Mouse (Mus musculus) spleen, adult 2 months (tissue): ENCODE measurements around the gene Fkbp7.

Experiments
- CTCF ChIP-seq: fragments of 200-500 bp; IDR thresholded peaks from 2 replicates; pipeline ENCODE4 v1.5.1; 2011; ENCODE audit warnings: mild to moderate bottlenecking, inconsistent platforms; ENCODE audit not compliant: insufficient read depth, insufficient read length, insufficient replicate concordance; ENCODE audit errors: extremely low read depth
- POLR2A ChIP-seq: fragments of 200-500 bp; IDR thresholded peaks from 2 replicates; pipeline ENCODE4 v1.6.1; 2011; ENCODE audit warnings: low read depth, low read length, inconsistent platforms

DNA sequence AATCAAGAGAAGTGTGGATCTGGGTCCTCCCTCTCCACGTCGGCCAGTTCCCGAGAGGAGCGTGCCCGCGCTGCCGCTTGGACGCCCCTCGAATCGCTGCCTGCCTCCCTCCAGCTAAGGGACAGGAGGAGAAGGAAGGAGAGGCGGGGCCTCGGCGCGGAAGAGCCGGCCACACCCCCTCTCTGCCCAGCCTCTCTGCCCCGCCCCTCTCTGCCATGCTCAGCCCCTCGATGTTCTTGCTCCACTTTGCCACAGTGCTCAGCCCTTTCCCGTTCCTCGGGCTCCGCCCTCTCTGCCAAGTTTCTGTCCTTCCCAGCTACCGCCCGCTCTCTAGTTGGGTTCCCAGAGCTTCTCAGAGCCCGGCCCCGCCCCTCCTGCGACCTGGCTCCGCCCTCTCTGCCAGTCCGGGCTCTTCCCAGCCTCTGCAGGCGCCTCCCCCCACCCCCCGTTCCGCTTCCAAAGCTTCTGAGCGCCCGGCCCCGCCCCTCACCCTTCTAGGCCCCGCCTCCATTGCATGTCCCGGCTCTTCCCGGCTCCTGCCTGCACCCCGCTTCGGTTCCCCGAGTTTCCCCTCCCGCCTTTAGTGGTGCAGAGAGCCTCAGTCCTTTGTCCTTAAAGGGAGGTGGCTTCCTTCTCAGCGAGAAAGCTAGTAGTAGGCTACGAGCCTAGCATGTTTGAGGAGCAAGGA, 24.9 kb downstream of the Fkbp7 start, which contains the start of the genes Prkra and Pjvk:
- TF ChIP-seq POLR2A (no peak), CTCF (no peak)
